Mouse (Mus musculus): ENCODE measurements around the gene Fibp.
A peak's percentile ranks its signal among the peaks of the same experiment; 100 is the strongest.

- TF ChIP-seq POLR2A (IDR thresholded peaks at IDR 0.05; ENCODE audit: insufficient read depth, low read depth, low read length), result peak; percentile 92
- TF ChIP-seq CTCF (IDR thresholded peaks at IDR 0.05), result peak; percentile 71
Observed at GRCm38 (mm10) chr19:5487768-5488550, 27.5 kb downstream of the Fibp start, which contains the start of gene Mus81.

Data from heart, adult 2 months (tissue).